Mouse (Mus musculus): Measurements from ENCODE around the gene Lama4.

The Lama4 gene

DNA sequence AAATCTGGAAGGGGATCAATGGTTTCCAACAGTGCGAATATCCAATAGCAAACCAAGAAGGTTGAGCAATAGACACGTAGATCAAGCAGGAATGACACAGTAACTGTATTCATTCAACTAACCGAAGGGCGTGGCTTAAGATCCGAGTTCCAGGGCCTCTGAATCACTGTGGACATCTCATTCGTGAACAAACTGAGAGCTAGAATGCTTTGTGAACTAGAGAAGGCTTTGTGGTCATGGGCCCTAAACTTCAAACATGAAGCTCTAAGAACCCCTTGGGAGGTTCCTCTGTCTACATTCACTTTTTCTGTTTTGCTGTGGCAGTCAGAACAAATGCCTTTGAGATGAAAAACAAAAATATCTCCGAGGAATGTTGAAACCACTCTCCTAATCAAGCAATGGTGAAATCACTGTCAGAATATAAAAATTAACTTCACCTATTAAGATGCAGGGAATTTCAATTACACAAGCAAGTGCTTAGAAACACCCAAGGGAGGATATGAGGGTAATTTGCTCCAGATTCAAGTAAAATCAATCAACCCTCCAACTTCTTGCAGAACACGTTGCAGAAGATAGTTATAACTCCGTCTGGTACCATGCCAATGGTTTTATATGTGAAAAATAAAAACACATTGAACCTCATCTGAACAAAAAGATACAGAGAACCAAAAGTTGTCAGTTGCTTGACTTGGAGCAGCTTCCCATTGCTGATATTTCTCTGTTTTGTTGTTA lies 29.6 kb downstream of the Lama4 start:
- no peak for DNase-seq (ENCODE audit: low spot score in 2 of 2)

GRCm38 (mm10) chr10:38995896-38996295 lies 30.6 kb downstream of the Lama4 start:
- no peak for DNase-seq (ENCODE audit: low spot score in 2 of 2)

- DNase-seq (ENCODE audit: low spot score in 2 of 2) = peak in 1 of 2 experiments; percentile 39
Measured at GRCm38 (mm10) chr10:39000951-39001350, 35.6 kb downstream of the Lama4 start.

DNA sequence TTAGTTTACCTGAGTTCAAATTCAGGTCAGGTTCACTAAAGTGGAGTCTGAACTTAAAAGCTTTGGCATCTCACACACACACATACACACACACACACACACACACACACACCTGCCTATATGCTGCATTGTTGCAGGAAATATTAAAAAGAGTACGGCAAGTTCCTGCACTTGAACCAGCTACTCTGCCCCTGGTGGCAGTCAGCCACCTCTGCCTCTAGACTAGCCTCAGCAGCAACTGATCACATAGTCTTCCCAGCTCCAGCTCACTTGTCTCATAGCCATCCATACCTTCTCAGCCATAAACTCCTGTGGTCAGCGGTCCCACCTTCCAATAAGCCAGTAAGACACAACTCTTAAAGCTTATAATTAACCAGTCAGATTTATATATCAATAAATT lies 37.2 kb downstream of the Lama4 start:
- DNase-seq (ENCODE audit: low spot score in 2 of 2) = no peak

DNA sequence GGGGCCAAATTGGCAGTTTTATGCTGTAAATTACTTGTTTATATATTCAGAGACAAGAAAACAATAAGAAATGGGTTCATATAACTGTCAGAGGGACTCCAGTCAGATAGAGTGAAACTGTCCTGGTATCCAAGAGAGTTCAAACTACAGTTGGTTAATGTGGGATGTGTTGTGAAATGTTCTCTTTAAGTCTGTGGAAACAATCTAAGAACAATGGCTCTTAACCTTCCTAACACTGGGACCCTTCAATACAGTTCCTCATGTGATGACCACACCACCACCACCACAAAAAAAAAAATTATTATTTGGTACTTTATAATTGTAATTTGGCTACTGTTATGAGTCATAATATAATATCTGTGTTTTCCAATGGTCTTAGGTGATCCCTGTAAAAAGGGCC lies 38.2 kb downstream of the Lama4 start:
- no peak for DNase-seq (ENCODE audit: low spot score in 2 of 2)

DNA sequence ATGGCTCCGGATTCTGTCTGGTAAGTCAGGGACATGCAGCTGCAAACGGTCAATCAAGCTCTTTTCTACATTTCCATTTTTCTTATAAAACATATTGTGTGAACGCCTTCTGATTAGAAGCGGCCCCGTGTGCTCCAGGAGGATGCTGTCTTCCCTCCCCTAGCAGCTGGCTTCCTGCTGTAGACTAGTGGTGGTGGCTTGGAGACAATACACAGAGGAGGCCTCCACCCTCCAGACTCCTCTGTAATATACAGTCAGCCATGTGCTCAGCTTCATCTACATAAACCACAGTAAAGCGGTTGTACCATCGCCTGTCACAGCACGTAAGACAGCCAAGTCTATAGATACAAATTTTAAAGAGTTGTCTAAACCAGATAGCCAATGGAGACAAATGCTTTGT lies 40.2 kb downstream of the Lama4 start:
- DNase-seq (ENCODE audit: low spot score in 2 of 2) = no peak

DNA sequence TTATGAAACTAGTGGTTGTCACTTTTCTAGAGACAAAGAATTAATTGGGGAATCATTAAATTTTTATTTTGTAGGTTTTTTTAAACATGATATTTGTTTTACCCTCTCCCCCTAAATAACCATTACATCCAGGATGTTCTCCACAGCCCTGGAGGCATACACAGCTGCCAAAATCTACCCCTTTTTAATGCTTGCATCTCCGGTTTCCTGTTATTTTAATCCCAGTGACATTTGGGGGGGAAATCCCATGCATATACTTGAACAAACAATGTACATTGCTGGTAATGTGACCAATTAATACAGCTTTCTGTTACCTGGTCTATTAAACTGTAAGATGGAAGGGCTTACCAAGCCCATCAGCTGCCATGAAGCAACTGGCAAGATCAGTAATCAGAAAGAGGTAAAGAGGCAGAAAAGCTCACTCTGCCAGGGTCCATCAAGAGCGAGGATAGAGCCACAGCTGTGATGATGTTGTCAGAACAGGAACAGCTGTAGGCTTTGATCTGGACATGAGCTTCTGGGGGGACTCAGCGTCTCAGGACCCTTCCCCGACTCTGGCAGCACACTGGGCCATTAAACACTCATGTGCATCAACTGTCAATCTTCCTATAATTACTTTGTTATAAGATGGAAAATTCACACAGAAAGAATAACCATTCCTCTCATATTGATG lies 41.3 kb downstream of the Lama4 start:
- no peak for DNase-seq (ENCODE audit: low spot score in 2 of 2)

GRCm38 (mm10) chr10:39014836-39015235 lies 49.5 kb downstream of the Lama4 start:
- DNase-seq (ENCODE audit: low spot score in 2 of 2) = no peak

DNA sequence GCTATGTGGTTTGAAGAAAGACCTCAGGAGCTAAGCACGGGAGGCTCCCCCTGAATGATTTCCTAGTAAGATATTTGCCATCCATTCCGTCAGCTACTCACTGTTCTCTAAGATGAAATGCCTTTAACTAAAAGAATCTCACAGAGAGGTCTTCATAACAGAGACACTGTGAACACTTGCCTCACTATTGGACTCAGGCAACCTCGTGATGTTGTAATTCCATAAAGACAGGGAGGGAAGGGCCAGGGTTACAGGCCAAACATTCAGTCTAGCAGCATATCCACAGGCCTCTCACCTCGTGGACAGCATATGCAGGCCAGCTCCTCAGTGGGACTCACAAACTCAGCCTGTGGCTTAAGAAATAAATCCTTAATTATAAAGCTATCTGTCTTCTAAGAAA lies 52.7 kb downstream of the Lama4 start:
- DNase-seq (ENCODE audit: low spot score in 2 of 2) = peak in 1 of 2 experiments; percentile 29

DNA sequence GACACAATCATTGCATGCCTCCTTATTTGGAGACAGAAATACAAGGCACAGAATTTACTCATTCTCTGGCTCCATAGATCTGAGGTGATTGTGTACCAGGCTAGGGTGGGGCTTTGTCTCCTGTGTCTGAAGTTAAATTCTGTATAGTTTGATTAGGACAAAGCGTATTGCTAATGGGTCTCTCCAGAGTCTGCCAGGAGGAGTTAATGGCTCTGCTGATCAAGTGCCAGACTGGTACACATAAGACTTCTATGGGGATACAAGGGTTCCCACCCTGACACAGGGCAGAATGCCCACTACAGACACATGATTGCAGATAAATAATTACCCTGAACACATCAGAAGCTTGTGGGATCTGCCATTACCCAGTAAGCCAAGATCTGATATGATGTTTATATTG lies 53.3 kb downstream of the Lama4 start:
- no peak for DNase-seq (ENCODE audit: low spot score in 2 of 2)

- DNase-seq (ENCODE audit: low spot score in 2 of 2) = no peak
Measured at GRCm38 (mm10) chr10:39023618-39024256, 58.4 kb downstream of the Lama4 start.

DNA sequence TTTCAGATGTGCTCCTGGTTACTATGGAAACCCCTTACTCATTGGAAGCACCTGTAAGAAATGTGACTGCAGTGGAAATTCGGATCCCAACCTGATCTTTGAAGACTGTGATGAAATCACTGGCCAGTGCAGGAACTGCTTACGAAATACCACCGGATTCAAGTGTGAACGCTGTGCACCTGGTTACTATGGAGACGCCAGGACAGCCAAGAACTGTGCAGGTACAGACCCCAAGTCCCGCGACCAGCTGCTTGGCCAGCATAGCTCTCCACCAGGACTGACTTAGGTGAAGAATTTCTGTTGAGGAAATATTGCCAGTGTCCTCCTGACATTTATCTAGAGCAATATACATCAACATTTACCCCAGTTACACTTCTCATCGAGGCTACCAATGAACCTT lies 61.2 kb downstream of the Lama4 start:
- DNase-seq (ENCODE audit: low spot score in 2 of 2) = no peak

- DNase-seq (ENCODE audit: low spot score in 2 of 2) = no peak
Measured at GRCm38 (mm10) chr10:39027058-39027457, 61.7 kb downstream of the Lama4 start.

DNA sequence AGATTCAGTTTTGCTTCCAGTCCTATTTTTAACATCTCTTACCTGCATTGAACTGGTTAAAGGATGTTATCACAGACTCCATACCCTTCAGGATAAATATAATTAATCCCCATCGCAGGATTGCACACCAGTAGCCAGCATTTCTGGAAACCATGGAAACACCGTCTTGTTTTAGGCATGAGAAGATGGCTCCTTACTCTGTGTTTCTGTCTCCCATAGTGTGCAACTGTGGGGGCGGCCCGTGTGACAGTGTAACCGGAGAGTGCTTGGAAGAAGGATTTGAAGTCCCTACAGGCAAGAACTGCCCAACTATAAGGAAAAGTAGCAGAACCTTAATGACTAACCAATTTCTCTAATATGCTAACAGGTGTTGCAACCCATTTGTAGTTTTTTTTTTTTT lies 63.1 kb downstream of the Lama4 start:
- DNase-seq (ENCODE audit: low spot score in 2 of 2) = no peak

GRCm38 (mm10) chr10:39029297-39030147 lies 64.2 kb downstream of the Lama4 start:
- DNase-seq (ENCODE audit: low spot score in 2 of 2) = no peak

GRCm38 (mm10) chr10:39030148-39030685 lies 64.9 kb downstream of the Lama4 start:
- no peak for DNase-seq (ENCODE audit: low spot score in 2 of 2)

DNA sequence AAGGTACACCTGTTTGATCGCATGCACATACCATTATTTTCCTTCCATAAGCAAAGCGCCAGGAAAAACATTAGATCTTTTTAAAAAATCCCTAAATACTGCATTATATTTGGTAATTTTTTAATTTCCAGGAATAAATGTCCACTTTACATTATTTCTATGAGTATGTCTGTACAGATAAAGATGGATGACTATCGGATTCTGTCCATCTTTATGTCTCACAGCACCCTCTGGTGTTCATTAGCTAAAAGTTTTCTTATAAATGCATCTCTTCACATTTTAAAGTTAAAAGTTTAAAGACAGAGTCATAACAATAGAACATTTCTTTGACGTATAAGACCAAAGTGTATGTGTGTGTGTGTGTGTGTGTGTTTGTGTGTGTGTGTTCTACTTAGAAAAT lies 74.2 kb downstream of the Lama4 start:
- DNase-seq (ENCODE audit: low spot score in 2 of 2) = no peak

DNA sequence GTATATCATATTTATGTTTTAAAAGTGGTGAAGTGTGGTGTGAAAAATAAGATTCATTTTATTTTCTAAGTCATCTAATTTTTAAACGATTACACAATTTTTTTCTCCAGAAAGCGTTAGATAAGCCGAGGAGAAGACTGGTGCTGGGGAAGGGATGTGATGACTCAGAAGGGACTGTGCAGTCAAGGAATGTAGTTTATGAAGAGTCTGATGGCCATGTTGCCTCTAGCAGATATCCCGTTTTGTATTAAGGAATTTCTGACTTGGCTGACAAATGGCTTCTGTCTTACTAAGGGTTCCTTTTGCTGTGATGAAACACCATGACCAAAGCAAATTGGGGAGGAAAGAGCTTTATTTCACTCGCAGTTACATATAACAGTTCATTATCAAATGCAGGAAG lies 74.7 kb downstream of the Lama4 start:
- DNase-seq (ENCODE audit: low spot score in 2 of 2) = no peak

DNA sequence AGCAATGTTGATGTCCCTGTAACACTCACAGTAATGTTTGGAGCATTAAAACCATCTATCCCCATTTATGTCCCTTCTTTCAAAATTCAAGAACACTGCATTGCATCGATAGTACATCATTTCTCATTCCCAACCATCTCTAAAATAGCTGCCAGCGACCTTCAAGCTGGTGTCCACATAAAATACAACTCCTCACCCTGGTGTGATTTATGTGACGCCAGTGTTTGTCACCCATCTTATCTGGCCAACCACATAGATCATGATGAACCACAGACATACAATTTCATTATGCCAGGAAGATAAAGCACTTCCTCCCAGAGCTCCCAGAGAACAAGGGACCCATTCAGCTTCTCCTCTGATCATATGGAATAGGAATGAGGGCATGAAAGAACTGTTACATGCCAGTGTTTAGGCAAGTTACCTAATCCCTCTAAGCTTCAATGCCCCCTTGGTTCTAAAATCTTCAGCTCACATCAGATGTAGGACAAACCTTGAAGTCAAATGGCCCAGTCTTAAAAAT lies 79.2 kb downstream of the Lama4 start:
- no peak for DNase-seq (ENCODE audit: low spot score in 2 of 2)

DNA sequence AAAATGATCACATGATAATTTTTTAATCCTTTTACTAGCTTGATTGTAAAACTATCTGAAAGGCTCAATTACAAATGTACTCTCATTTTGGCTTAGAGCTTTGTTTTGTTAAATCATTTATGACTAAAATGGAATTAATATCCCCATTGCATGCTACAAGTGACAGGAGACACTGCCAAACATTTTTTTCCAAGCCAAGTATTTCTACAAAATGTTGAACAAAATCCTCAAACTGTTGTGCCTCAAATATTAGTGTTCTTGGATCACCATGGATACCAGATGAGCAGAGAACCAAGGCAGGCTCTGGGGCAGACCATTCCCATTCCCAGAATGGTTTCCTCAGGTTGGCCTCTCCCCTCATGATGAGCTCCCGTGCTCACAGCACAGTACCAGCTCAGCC lies 79.8 kb downstream of the Lama4 start:
- no peak for DNase-seq (ENCODE audit: low spot score in 2 of 2)

GRCm38 (mm10) chr10:39047775-39048174 lies 82.5 kb downstream of the Lama4 start:
- DNase-seq (ENCODE audit: low spot score in 2 of 2) = no peak

All from urinary bladder, postnatal 36 days (tissue).